Mouse (Mus musculus) activated CD4-positive, CD25-positive, alpha-beta regulatory T cell, adult 9 weeks (primary cell): Measurements from ENCODE around the gene Olfr202. TPM values are rescaled to one million over a fixed set of nuclear protein-coding genes. Genes with fewer than 3 reads are reported as not detected.

Experiments
- polyA plus RNA-seq: library from polyadenylated mRNA; unstranded; fragments of 100-300 nt; shearing (Covaris generic); gene quantifications from one replicate; pipeline ENCODE4 v1.2.1, GENCODE M21; 2017

Gene Olfr202
- polyA plus RNA-seq: not detected

DNA sequence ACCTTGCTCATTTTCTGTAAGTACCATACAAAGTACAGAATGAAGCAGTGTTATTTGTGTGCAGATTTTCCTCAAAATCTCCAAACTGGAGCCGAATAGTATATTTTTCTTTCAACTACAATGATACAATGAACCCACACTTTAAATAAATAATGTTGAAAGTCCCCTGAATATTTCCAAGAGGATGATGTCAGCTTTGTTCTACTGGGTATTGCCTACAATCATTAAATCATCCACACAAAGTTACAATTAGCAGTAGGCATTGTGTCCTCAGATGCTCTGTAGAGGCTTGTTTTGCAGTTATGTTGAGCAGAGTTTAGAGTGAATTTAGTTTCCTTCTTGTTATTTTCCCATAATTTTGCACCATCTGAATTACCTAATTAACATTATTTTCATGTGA lies at the start of gene Olfr202:
Gene Olfr202, minus strand, starts transcription at position 101 of the 400 bp plus-strand sequence.

DNA sequence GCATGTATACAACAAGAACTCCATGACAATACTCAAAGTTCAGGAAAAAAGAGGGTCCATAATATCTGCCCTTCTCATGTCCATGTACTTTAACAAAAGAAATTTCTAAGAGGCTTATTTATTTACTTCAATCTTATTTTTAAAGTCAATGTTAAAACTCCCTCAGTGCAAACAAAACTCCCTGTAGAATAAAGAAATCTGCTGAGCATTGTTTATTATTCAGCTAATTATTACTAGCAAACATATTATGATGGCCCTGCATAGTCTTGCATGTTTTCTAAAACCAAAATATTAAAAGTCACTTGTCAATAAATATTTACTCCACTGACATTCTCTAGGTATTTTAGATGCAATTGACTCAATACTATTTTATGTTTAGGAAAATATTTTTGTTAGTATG lies 44.4 kb upstream of the Olfr202 start, which contains the start of gene Olfr205:
Gene Olfr205, minus strand, starts transcription at position 101 of the 400 bp plus-strand sequence.

DNA sequence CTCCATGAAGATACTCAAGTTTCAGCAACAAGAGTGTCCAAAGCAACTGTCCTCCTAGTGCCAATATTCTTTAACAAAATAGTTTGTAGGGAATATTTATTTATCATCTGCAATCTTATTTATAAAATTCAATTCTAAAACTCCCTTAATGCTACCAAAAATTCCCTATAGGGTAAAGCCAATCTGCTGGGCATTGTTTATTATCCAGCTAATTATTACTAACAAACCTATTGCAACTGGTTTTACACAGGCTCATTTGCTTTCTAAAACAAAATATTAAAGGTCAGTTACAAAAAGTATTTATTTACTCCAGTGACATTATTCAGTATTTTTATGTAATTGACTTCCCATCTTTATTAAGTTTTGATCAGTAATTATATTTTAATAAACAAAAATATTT lies 31.6 kb upstream of the Olfr202 start, which contains the start of gene Olfr204:
Gene Olfr204, minus strand, starts transcription at position 101 of the 400 bp plus-strand sequence.

DNA sequence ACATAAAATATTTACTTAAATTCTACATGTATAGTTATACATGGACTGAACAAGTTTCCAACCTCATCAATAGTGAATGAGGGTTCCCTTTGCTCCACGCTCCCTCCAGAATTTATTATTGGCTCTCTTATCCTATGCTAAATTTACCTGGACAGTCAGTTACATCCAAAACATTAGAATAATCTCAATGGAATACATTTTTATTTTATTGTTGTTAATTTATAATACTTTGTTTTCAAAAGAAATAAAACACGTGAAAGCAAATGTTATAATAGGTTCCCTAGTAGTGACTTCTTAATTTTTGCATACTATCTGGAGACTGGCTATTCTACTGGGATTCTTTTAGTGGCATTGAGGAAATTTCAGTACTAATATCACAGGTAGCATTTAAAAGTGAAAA lies 12.0 kb upstream of the Olfr202 start, which contains the start of gene Olfr203:
Gene Olfr203, plus strand, starts transcription at position 301 of the 400 bp plus-strand sequence.

DNA sequence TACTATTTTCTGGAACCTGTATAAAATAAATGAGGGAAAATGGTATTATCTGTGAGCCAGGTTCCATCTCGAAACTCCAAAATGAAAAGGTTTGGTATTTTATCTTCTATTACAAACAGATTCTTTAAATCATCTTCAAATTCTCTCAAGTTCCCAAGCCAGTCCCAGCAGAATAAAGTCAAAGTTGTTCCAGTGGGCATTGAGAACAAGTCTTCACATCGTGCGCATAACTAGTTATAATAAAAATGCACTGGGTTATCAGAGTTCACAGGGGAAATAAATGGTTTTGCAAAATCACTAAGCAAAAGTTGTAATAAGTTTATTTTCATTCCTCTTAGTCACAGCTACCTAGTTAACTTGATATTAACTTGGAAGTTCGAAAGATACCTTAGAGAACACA lies 14.1 kb downstream of the Olfr202 start, which contains the start of gene Olfr201:
Gene Olfr201, minus strand, starts transcription at position 101 of the 400 bp plus-strand sequence.

Other genes starting within 250 kb of the Olfr202 start
- gene Olfr187, start 247.0 kb downstream of the Olfr202 start, polyA plus RNA-seq: not detected
- not detected for gene Olfr190, start 208.8 kb downstream of the Olfr202 start, polyA plus RNA-seq
- not detected for gene Olfr191, start 197.0 kb downstream of the Olfr202 start, polyA plus RNA-seq
- gene Olfr193, start 174.9 kb downstream of the Olfr202 start, polyA plus RNA-seq: not detected
- not detected for gene Olfr194, start 165.7 kb downstream of the Olfr202 start, polyA plus RNA-seq
- gene Olfr195, start 139.7 kb downstream of the Olfr202 start, polyA plus RNA-seq: not detected
- not detected for gene Olfr196, start 116.3 kb downstream of the Olfr202 start, polyA plus RNA-seq
- not detected for gene Olfr198, start 83.3 kb downstream of the Olfr202 start, polyA plus RNA-seq
- gene Olfr199, start 67.0 kb downstream of the Olfr202 start, polyA plus RNA-seq: not detected
- gene Olfr201, start 14.2 kb downstream of the Olfr202 start, polyA plus RNA-seq: not detected
- not detected for gene Olfr203, start 12.1 kb upstream of the Olfr202 start, polyA plus RNA-seq
- gene Olfr204, start 31.5 kb upstream of the Olfr202 start, polyA plus RNA-seq: not detected
- gene Olfr205, start 44.3 kb upstream of the Olfr202 start, polyA plus RNA-seq: not detected
- gene Olfr206, start 62.5 kb upstream of the Olfr202 start, polyA plus RNA-seq: not detected
- not detected for gene Olfr209, start 77.2 kb upstream of the Olfr202 start, polyA plus RNA-seq
- not detected for gene Gabrr3, start 120.5 kb upstream of the Olfr202 start, polyA plus RNA-seq
- gene Riox2, start 185.0 kb upstream of the Olfr202 start, polyA plus RNA-seq: 92.4 TPM